Mouse (Mus musculus) frontal cortex, adult (tissue): ENCODE data around the gene Dusp23.

ENCODE experiments used
- ATAC-seq: cut with Nextera tagmentation; 2 replicates; pipeline ENCODE4 v1.9.2; 2017; ENCODE audit warnings: mild to moderate bottlenecking, moderate library complexity, mixed read lengths; ENCODE audit not compliant: low TSS enrichment

Dusp23 gene

GRCm38 (mm10) chr1:172623599-172623998 lies 9.2 kb downstream of the Dusp23 start:
- no peak for ATAC-seq

DNA sequence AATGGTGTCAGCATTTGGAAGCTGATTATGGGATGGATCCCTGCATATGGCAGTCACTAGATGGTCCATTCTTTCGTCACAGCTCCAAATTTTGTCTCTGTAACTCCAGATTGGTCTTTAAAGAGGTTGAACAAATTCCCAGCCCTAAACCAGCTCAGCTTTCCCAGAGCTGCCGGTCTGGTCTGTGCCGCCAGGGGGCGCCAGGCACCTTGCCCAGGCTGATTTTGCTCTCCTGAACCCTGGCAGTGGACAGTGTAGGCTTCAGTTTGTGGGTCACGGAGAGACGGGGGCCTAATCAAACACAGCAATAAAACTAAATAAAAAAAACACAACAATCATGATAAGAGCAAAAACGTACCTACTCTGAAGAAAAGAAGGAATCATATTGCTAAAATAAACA lies 13.5 kb downstream of the Dusp23 start:
- ATAC-seq = peak; percentile 79; the same call in 1 of the 2 replicates

DNA sequence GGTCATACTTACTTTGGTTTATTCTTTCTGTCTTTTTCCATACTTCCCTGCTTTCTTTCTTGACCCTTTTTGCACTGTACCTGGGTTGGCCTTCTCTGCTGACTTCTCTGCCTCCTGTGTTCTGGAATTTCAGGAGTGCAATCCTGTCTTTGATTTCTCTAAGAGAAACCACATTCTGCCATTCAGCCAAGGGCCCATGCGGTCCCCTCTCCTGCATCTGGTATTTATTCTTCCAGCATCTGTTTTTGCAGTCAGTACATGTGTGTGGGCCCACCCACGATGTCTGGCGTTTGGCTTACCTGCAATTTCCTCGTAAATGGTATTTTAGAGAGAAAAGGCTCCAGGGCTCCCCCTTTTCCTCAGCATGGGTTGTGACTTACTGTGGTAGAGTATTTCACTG lies 14.6 kb downstream of the Dusp23 start:
- no peak for ATAC-seq

- ATAC-seq = no peak
These were observed 15.2 kb downstream of the Dusp23 start for GRCm38 (mm10) chr1:172617365-172618076.

GRCm38 (mm10) chr1:172616537-172617300 lies 16.0 kb downstream of the Dusp23 start:
- peak; percentile 53 for ATAC-seq

- no peak for ATAC-seq
These were observed 17.4 kb downstream of the Dusp23 start for GRCm38 (mm10) chr1:172615412-172615811.

- ATAC-seq = no peak
These were observed 18.1 kb downstream of the Dusp23 start for GRCm38 (mm10) chr1:172614654-172615053.

DNA sequence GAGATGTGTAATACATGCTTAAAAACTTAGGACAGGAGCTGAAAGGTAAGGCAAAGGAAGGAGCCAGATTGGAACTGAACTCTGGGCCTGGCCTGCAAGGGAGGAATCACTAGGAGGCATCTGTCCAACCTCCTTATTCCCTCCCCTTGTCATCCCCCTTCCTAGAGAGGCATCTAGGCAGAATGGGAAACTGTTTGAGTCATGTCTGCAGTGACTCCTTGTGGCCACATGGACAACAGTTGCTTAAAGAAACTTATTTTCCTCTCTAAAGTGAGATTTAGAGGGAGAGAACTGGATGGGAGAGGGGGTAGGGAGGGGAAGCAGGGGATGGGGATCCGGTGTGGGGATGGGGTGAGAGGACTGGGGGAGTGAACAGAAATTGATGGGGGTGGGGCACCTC lies 20.0 kb downstream of the Dusp23 start:
- peak; percentile 72 for ATAC-seq

- ATAC-seq = no peak
These were observed 21.5 kb downstream of the Dusp23 start for GRCm38 (mm10) chr1:172611304-172611703.

DNA sequence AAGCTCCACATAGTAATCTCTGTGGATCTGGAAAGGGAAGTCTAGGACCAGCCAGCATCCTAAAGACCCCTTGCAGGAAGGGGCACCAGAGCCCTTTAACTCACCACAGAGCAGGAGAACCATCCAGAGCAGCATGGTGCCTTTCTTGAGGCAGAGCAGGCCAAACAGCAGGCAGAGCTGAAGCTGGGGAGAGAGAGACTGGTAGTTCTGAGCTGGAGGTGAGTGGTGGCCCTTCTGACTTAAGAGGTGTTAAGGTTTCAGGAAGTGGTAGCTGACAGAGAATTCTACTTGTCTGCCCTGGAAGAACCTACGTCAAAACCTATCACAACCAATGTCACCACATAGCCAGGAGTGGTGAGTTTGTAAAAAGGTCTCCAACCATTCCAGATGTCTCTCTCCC lies 30.4 kb downstream of the Dusp23 start, which contains the start of gene Fcrl6:
Gene Fcrl6 (minus strand): TSS at position 226 of the 400 bp plus-strand sequence.
- no peak for ATAC-seq

DNA sequence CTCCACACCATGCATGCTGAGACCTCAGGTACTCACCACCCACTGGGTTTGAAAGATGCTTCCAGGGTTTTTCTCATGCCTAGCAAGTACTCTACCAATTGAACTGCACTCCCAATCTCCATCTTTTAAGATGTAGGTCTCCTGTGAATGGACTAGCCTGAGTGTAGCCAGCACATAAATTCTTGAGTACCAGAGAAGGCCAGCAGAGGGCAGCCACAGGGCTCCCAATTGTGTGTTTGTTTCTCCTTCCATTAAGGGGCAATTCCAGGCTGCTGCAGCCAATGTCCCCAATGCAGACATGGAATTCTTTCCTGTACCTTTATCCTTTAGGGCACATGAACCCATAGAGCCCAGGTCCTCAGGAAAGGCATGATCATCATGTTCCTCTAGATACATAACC lies 38.3 kb downstream of the Dusp23 start:
- ATAC-seq = peak; percentile 85

GRCm38 (mm10) chr1:172593956-172594355 lies 38.8 kb downstream of the Dusp23 start:
- ATAC-seq = no peak

GRCm38 (mm10) chr1:172593321-172593720 lies 39.4 kb downstream of the Dusp23 start:
- no peak for ATAC-seq

GRCm38 (mm10) chr1:172590385-172590784 lies 42.4 kb downstream of the Dusp23 start, which contains the start of gene Slamf8:
Slamf8 (minus strand) TSS chr1:172590568.
- peak; percentile 50 for ATAC-seq

GRCm38 (mm10) chr1:172585612-172586567 lies 46.9 kb downstream of the Dusp23 start:
- ATAC-seq = peak; percentile 34; the same call in 1 of the 2 replicates

- ATAC-seq = no peak
These were observed 47.7 kb downstream of the Dusp23 start for GRCm38 (mm10) chr1:172585026-172585425.

- no peak for ATAC-seq
These were observed 48.5 kb downstream of the Dusp23 start for GRCm38 (mm10) chr1:172584271-172584670.

- no peak for ATAC-seq
These were observed 50.3 kb downstream of the Dusp23 start for GRCm38 (mm10) chr1:172582436-172582835.
